Mouse (Mus musculus) cerebellum, adult 2 months (tissue): ENCODE measurements around the gene Hivep2.

ENCODE experiments used
- CTCF ChIP-seq: fragments of 200-500 bp; IDR thresholded peaks from 2 replicates; pipeline ENCODE4 v1.5.1; 2011; ENCODE audit warnings: low read depth, mild to moderate bottlenecking, control low read depth, low read length, moderate library complexity, borderline replicate concordance; ENCODE audit not compliant: insufficient read depth
- POLR2A ChIP-seq: fragments of 200-500 bp; IDR thresholded peaks from 2 replicates; pipeline ENCODE4 v1.6.1; 2011; ENCODE audit warnings: low read length, control low read depth, borderline replicate concordance; ENCODE audit not compliant: insufficient read depth

GRCm38 (mm10) chr10:13973563-13974179, 7.8 kb downstream of the Hivep2 start:
- TF ChIP-seq POLR2A (no peak), CTCF (no peak)
